Comparison of ENCODE assay signal across 15 mouse cellular contexts in the genomic region with DNA sequence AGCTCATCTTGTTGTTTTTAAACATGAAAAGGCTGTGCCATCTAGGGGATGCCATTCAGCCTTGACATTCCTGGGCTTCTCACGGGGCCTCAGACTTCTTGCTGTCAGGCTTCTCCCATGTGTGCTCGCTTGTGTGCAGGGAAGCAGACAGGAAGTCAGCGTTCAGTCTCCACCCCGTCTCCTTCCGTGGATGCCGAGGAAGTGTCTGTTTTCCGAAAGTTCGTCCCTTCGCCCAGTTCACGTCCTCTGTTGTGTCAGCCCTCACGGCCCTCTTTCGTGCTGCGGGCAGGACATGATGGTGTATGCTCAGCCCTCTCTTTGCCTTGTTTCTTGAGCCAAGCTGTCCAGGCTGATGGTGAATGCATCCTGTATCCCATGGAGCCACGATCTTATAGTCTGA.
DNase-seq lines count a peak whose midpoint lies in the region; ATAC-seq and TF ChIP-seq lines count a peak whose summit lies in the region.
"Had no signal": no experiment of that assay in that cellular context is flagged by ENCODE, and none has a peak within 500 bp of the region (broad histone marks: within the 10 kb centered on the region; RNA-seq: fewer than 3 reads in every experiment).

No protein-coding gene starts in this region.

- no peak overlapping the region for H3K4me2 ChIP-seq in heart, embryonic 11.5 days
- H3K4me2 ChIP-seq in intestine, postnatal 0 days (replicated peaks; ENCODE audit: low read depth): no peak overlapping the region
- no peak overlapping the region for H3K4me2 ChIP-seq in forebrain, embryonic 16.5 days (ENCODE audit: low read length)
- H3K4me2 ChIP-seq: lung, embryonic 14.5 days; midbrain, embryonic 15.5 days had no signal

- no peaks in the 10 kb centered on the region for H3K27me3 ChIP-seq in heart, embryonic 11.5 days (ENCODE audit: control insufficient read depth, insufficient read depth, low read length)
- no peaks in the 10 kb centered on the region for H3K27me3 ChIP-seq in intestine, postnatal 0 days (replicated peaks; ENCODE audit: control insufficient read depth, insufficient read depth, low read length)
- H3K27me3 ChIP-seq in forebrain, embryonic 16.5 days (replicated peaks; ENCODE audit: control insufficient read depth, insufficient read depth, low read length): no peaks in the 10 kb centered on the region
- H3K27me3 ChIP-seq: midbrain, embryonic 15.5 days had no signal

- peak; percentile 15 to 27 for DNase-seq in heart, adult 18-20 months
- DNase-seq in heart, postnatal 10 days: peak; percentile 5 to 12
- peak; percentile 5 to 46 for DNase-seq in kidney, postnatal 25 days
- DNase-seq in lung, postnatal 14 days: peak; percentile 44
- DNase-seq: cerebellum, adult 18-20 months; gastrocnemius, postnatal 36 days; layer of hippocampus, postnatal 36 days; lung, embryonic 14.5 days; thymus, adult 2 months had no signal

- no peaks in the 10 kb centered on the region for H3K9me3 ChIP-seq in heart, embryonic 11.5 days (replicated peaks; ENCODE audit: control insufficient read depth, low read length)
- no peaks in the 10 kb centered on the region for H3K9me3 ChIP-seq in intestine, postnatal 0 days (ENCODE audit: control insufficient read depth)
- no peaks in the 10 kb centered on the region for H3K9me3 ChIP-seq in forebrain, embryonic 16.5 days (ENCODE audit: control insufficient read depth, low read length)
- H3K9me3 ChIP-seq: hindbrain, embryonic 10.5 days; midbrain, embryonic 15.5 days had no signal

- no peak for ATAC-seq in heart, embryonic 11.5 days (replicated peaks; ENCODE audit: insufficient number of reproducible peaks, low FRiP score, low TSS enrichment)
- no peak for ATAC-seq in intestine, postnatal 0 days
- no peak for ATAC-seq in forebrain, embryonic 16.5 days
- ATAC-seq: intestine, embryonic 16.5 days; midbrain, embryonic 15.5 days had no signal

- intact Hi-C loops in heart, postnatal 10 days (cut with DNase I): no loop called here

- no peaks in the 10 kb centered on the region for H3K4me1 ChIP-seq in heart, embryonic 11.5 days (ENCODE audit: control insufficient read depth, insufficient read depth, low read length)
- H3K4me1 ChIP-seq in intestine, postnatal 0 days (replicated peaks; ENCODE audit: control insufficient read depth, insufficient read depth, low read length): 0 out of 2 replicates have a peak, but pooled peaks cover 3% of the 10 kb centered on the region
- no peaks in the 10 kb centered on the region for H3K4me1 ChIP-seq in forebrain, embryonic 16.5 days (replicated peaks; ENCODE audit: control insufficient read depth, insufficient read depth, low read length)

- H3K9ac ChIP-seq in heart, embryonic 11.5 days (ENCODE audit: low read depth, low read length): no peak overlapping the region
- H3K9ac ChIP-seq in intestine, postnatal 0 days (ENCODE audit: low read depth, low read length): no peak overlapping the region
- H3K9ac ChIP-seq in forebrain, embryonic 16.5 days (replicated peaks; ENCODE audit: low read depth, low read length): no peak overlapping the region
- H3K9ac ChIP-seq: lung, embryonic 14.5 days; midbrain, embryonic 15.5 days had no signal

- no peak for TF ChIP-seq CTCF in intestine, postnatal 0 days (IDR thresholded peaks at IDR 0.05; ENCODE audit: low read depth)

- H3K36me3 ChIP-seq in heart, embryonic 11.5 days (ENCODE audit: control insufficient read depth, insufficient read depth, low read length): no peaks in the 10 kb centered on the region
- H3K36me3 ChIP-seq in intestine, postnatal 0 days (ENCODE audit: control insufficient read depth, insufficient read depth): peaks cover 15% of the 10 kb centered on the region
- H3K36me3 ChIP-seq in forebrain, embryonic 16.5 days (ENCODE audit: control insufficient read depth, insufficient read depth): peaks cover 4% of the 10 kb centered on the region; the same call in 1 of the 2 replicates

- H3K27ac ChIP-seq in heart, embryonic 11.5 days (ENCODE audit: low read depth, low read length): no peak overlapping the region; the same call in 1 of the 2 replicates
- no peak overlapping the region for H3K27ac ChIP-seq in intestine, postnatal 0 days (ENCODE audit: low read depth, low read length)
- no peak overlapping the region for H3K27ac ChIP-seq in forebrain, embryonic 16.5 days (ENCODE audit: low read length)
- H3K27ac ChIP-seq: hindbrain, embryonic 10.5 days; midbrain, embryonic 15.5 days had no signal

- 71% methylated on average over 14 of the region's 14 CpGs for WGBS in heart, embryonic 11.5 days (ENCODE audit: insufficient replicate concordance)
- WGBS in intestine, postnatal 0 days: 77% methylated on average over 14 of the region's 14 CpGs
- WGBS in forebrain, embryonic 16.5 days: 93% methylated on average over 14 of the region's 14 CpGs

- H3K4me3 ChIP-seq in heart, embryonic 11.5 days (ENCODE audit: low read depth, low read length): no peak overlapping the region
- H3K4me3 ChIP-seq in intestine, postnatal 0 days (ENCODE audit: low read depth, low read length): no peak overlapping the region
- no peak overlapping the region for H3K4me3 ChIP-seq in forebrain, embryonic 16.5 days (replicated peaks; ENCODE audit: low read length)
- H3K4me3 ChIP-seq: hindbrain, embryonic 10.5 days; midbrain, embryonic 15.5 days had no signal
